In genomic region chr17:88265291-88265690, GRCm38 (mm10) we compare ENCODE assay signal across 21 mouse cellular contexts.
A peak's percentile ranks its signal among the peaks of the same experiment; 100 is the strongest.
DNase-seq lines count a peak whose midpoint lies in the region; ATAC-seq and TF ChIP-seq lines count a peak whose summit lies in the region.
"Had no signal": no experiment of that assay in that cellular context is flagged by ENCODE, and none has a peak within 500 bp of the region (broad histone marks: within the 10 kb centered on the region; RNA-seq: fewer than 3 reads in every experiment).

No protein-coding gene starts in this region.

- H3K36me3 ChIP-seq in intestine, postnatal 0 days (ENCODE audit: control insufficient read depth, insufficient read depth): no peaks in the 10 kb centered on the region
- H3K36me3 ChIP-seq in intestine, embryonic 16.5 days (ENCODE audit: control insufficient read depth, insufficient read depth, low read length): no peaks in the 10 kb centered on the region
- H3K36me3 ChIP-seq in liver, embryonic 12.5 days: no peaks in the 10 kb centered on the region
- no peaks in the 10 kb centered on the region for H3K36me3 ChIP-seq in liver, embryonic 16.5 days (ENCODE audit: control insufficient read depth, insufficient read depth)
- H3K36me3 ChIP-seq: embryonic facial prominence, embryonic 13.5 days; heart, embryonic 15.5 days; hindbrain, embryonic 10.5 days had no signal

- no peak overlapping the region for H3K9ac ChIP-seq in intestine, postnatal 0 days (ENCODE audit: low read depth, low read length)
- no peak overlapping the region for H3K9ac ChIP-seq in intestine, embryonic 16.5 days (ENCODE audit: low read depth, low read length)
- H3K9ac ChIP-seq in liver, embryonic 12.5 days: no peak overlapping the region
- no peak overlapping the region for H3K9ac ChIP-seq in liver, embryonic 16.5 days (ENCODE audit: low read depth, low read length)
- H3K9ac ChIP-seq: embryonic facial prominence, embryonic 13.5 days; forebrain, embryonic 13.5 days; forebrain, postnatal 0 days; heart, embryonic 15.5 days; hindbrain, embryonic 14.5 days had no signal

- no peaks in the 10 kb centered on the region for H3K27me3 ChIP-seq in intestine, postnatal 0 days (replicated peaks; ENCODE audit: control insufficient read depth, insufficient read depth, low read length)
- H3K27me3 ChIP-seq in intestine, embryonic 16.5 days (replicated peaks; ENCODE audit: control insufficient read depth, insufficient read depth, low read length): no peaks in the 10 kb centered on the region
- H3K27me3 ChIP-seq in liver, embryonic 12.5 days (replicated peaks): no peaks in the 10 kb centered on the region
- H3K27me3 ChIP-seq in liver, embryonic 16.5 days (ENCODE audit: control insufficient read depth, insufficient read depth, low read depth, low read length): no peaks in the 10 kb centered on the region
- H3K27me3 ChIP-seq: embryonic facial prominence, embryonic 13.5 days; forebrain, embryonic 13.5 days; heart, embryonic 15.5 days had no signal

- 70% methylated on average over 13 of the region's 13 CpGs for WGBS in intestine, postnatal 0 days
- WGBS in intestine, embryonic 16.5 days: 80% methylated on average over 13 of the region's 13 CpGs
- 72% methylated on average over 13 of the region's 13 CpGs for WGBS in liver, embryonic 12.5 days (ENCODE audit: insufficient replicate concordance)
- 65% methylated on average over 13 of the region's 13 CpGs for WGBS in liver, embryonic 16.5 days (ENCODE audit: insufficient replicate concordance)

- H3K4me2 ChIP-seq in intestine, postnatal 0 days (replicated peaks; ENCODE audit: low read depth): no peak overlapping the region
- H3K4me2 ChIP-seq in intestine, embryonic 16.5 days (ENCODE audit: low read depth, low read length): no peak overlapping the region
- no peak overlapping the region for H3K4me2 ChIP-seq in liver, embryonic 12.5 days
- H3K4me2 ChIP-seq in liver, embryonic 16.5 days (ENCODE audit: low read depth, low read length): 0 out of 2 replicates have a peak overlapping the region, but pooled peaks have one; percentile 1
- H3K4me2 ChIP-seq: embryonic facial prominence, embryonic 13.5 days; forebrain, embryonic 13.5 days; heart, embryonic 11.5 days; heart, embryonic 15.5 days; hindbrain, embryonic 14.5 days had no signal

- no peak for DNase-seq in spleen, postnatal 36 days (ENCODE audit: low spot score in 2 of 2)
- DNase-seq in thymus, postnatal 36 days: no peak
- DNase-seq in cerebellum, postnatal 25 days: no peak
- DNase-seq: adrenal gland, postnatal 14 days; cerebellum, adult 11-12 months; cerebellum, adult 9-10 months; cerebellum, postnatal 36 days; forebrain, postnatal 0 days; heart, adult 2 months; heart, postnatal 14 days had no signal

- no peaks in the 10 kb centered on the region for H3K9me3 ChIP-seq in intestine, postnatal 0 days (ENCODE audit: control insufficient read depth)
- no peaks in the 10 kb centered on the region for H3K9me3 ChIP-seq in intestine, embryonic 16.5 days (ENCODE audit: control insufficient read depth, low read length)
- no peaks in the 10 kb centered on the region for H3K9me3 ChIP-seq in liver, embryonic 12.5 days (replicated peaks)
- no peaks in the 10 kb centered on the region for H3K9me3 ChIP-seq in liver, embryonic 16.5 days (replicated peaks; ENCODE audit: control insufficient read depth, low read length)
- H3K9me3 ChIP-seq: embryonic facial prominence, embryonic 13.5 days; heart, embryonic 15.5 days had no signal

- H3K27ac ChIP-seq in intestine, postnatal 0 days (ENCODE audit: low read depth, low read length): no peak overlapping the region
- H3K27ac ChIP-seq in intestine, embryonic 16.5 days (ENCODE audit: low read length): no peak overlapping the region
- H3K27ac ChIP-seq in liver, embryonic 12.5 days: no peak overlapping the region
- H3K27ac ChIP-seq in liver, embryonic 16.5 days (ENCODE audit: low read length): no peak overlapping the region
- H3K27ac ChIP-seq: embryonic facial prominence, embryonic 13.5 days; forebrain, embryonic 13.5 days; heart, adult 2 months; heart, embryonic 15.5 days; hindbrain, embryonic 10.5 days; hindbrain, embryonic 14.5 days had no signal

- peak; percentile 43; the same call in 1 of the 2 replicates for ATAC-seq in intestine, postnatal 0 days
- no peak for ATAC-seq in intestine, embryonic 16.5 days
- peak; percentile 71 for ATAC-seq in liver, embryonic 12.5 days
- ATAC-seq in liver, embryonic 16.5 days (ENCODE audit: low read depth): peak; percentile 77
- ATAC-seq: activated CD4-positive, CD25-positive, alpha-beta regulatory T cell, adult 4 months; forebrain, embryonic 13.5 days; forebrain, postnatal 0 days had no signal

- H3K4me1 ChIP-seq in intestine, postnatal 0 days (replicated peaks; ENCODE audit: control insufficient read depth, insufficient read depth, low read length): no peaks in the 10 kb centered on the region
- 0 out of 2 replicates have a peak, but pooled peaks cover 3% of the 10 kb centered on the region for H3K4me1 ChIP-seq in intestine, embryonic 16.5 days (ENCODE audit: control insufficient read depth, insufficient read depth, low read length)
- no peaks in the 10 kb centered on the region for H3K4me1 ChIP-seq in liver, embryonic 12.5 days
- H3K4me1 ChIP-seq in liver, embryonic 16.5 days (ENCODE audit: control insufficient read depth, low read depth, low read length): no peaks in the 10 kb centered on the region
- H3K4me1 ChIP-seq: embryonic facial prominence, embryonic 13.5 days had no signal

- no peak overlapping the region for H3K4me3 ChIP-seq in intestine, postnatal 0 days (ENCODE audit: low read depth, low read length)
- H3K4me3 ChIP-seq in intestine, embryonic 16.5 days (ENCODE audit: low read length): no peak overlapping the region
- H3K4me3 ChIP-seq in liver, embryonic 12.5 days: no peak overlapping the region
- no peak overlapping the region for H3K4me3 ChIP-seq in liver, embryonic 16.5 days (ENCODE audit: low read depth, low read length)
- H3K4me3 ChIP-seq: embryonic facial prominence, embryonic 13.5 days; forebrain, embryonic 13.5 days; heart, adult 2 months; heart, embryonic 15.5 days; hindbrain, embryonic 10.5 days had no signal

- no peak for TF ChIP-seq CTCF in intestine, postnatal 0 days (IDR thresholded peaks at IDR 0.05; ENCODE audit: low read depth)
